Mouse (Mus musculus) thymus, adult 2 months (tissue): ENCODE data around the gene Wars.

ENCODE experiments used
- CTCF ChIP-seq: fragments of 200-500 bp; IDR thresholded peaks from 2 replicates; pipeline ENCODE4 v1.5.1; 2012; ENCODE audit warnings: mild to moderate bottlenecking, control low read depth, low read length, moderate library complexity, borderline replicate concordance; ENCODE audit not compliant: control insufficient read depth, poor library complexity, insufficient read depth; ENCODE audit errors: extremely low read depth
- POLR2A ChIP-seq: fragments of 200-500 bp; IDR thresholded peaks from 2 replicates; pipeline ENCODE4 v1.6.1; 2012; ENCODE audit warnings: mild to moderate bottlenecking, low read length, control low read depth, moderate library complexity; ENCODE audit not compliant: control insufficient read depth, poor library complexity, insufficient read depth; ENCODE audit errors: extremely low read depth

GRCm38 (mm10) chr12:108885906-108886305, 8.1 kb downstream of the Wars start:
- TF ChIP-seq POLR2A (no peak), CTCF (no peak)
